Mouse (Mus musculus) heart, embryonic 16.5 days (tissue): Measurements from ENCODE around the gene Tmem108. TPM values are rescaled to one million over a fixed set of nuclear protein-coding genes. Genes with fewer than 3 reads are reported as not detected.

Experiments
- ATAC-seq: fragments of 200-750 bp; cut with Nextera tagmentation; replicated peaks from 2 replicates; pipeline ENCODE4 v1.8.0; 2017; ENCODE audit warnings: moderate number of reproducible peaks; ENCODE audit not compliant: insufficient read depth, low FRiP score; ENCODE audit errors: extremely low read depth
- H3K27ac ChIP-seq: fragments of 300-500 bp; sonication (generic); 2 replicates; pipeline ENCODE4 v1.5.1; 2014; ENCODE audit warnings: mild to moderate bottlenecking, low read length, control low read depth, moderate library complexity
- H3K27me3 ChIP-seq: fragments of 300-500 bp; sonication (generic); 2 replicates; pipeline ENCODE4 v1.6.1; 2014; ENCODE audit warnings: low read length, mixed read lengths; ENCODE audit not compliant: control insufficient read depth, insufficient read depth
- H3K36me3 ChIP-seq: fragments of 300-500 bp; sonication (generic); 2 replicates; pipeline ENCODE4 v1.6.1; 2014; ENCODE audit not compliant: control insufficient read depth, insufficient read depth
- H3K4me1 ChIP-seq: fragments of 300-500 bp; sonication (generic); 2 replicates; pipeline ENCODE4 v1.6.1; 2014; ENCODE audit warnings: low read length, mixed read lengths; ENCODE audit not compliant: control insufficient read depth, insufficient read depth
- H3K4me2 ChIP-seq: fragments of 300-500 bp; sonication (generic); 2 replicates; pipeline ENCODE4 v1.6.1; 2014; ENCODE audit warnings: low read depth, mild to moderate bottlenecking, control low read depth, low read length
- H3K4me3 ChIP-seq: fragments of 300-500 bp; sonication (generic); 2 replicates; pipeline ENCODE4 v1.5.1; 2014; ENCODE audit warnings: mild to moderate bottlenecking, control low read depth, low read length
- H3K9ac ChIP-seq: fragments of 300-500 bp; sonication (generic); 2 replicates; pipeline ENCODE4 v1.6.1; 2014; ENCODE audit warnings: low read length, control low read depth
- H3K9me3 ChIP-seq: fragments of 300-500 bp; sonication (generic); replicated peaks from 2 replicates; pipeline ENCODE4 v1.6.1; 2016; ENCODE audit warnings: low read length; ENCODE audit not compliant: control insufficient read depth
- WGBS: fragments of 180-500 bp; shearing (Covaris S2); extraction: QIAGEN DNeasy Blood & Tissue Kit; methylation state at CpG from one replicate; pipeline ENCODE4 v1.1.7; 2014; 5-methylcytosine and 5-hydroxymethylcytosine counted together
- polyA plus RNA-seq: library from polyadenylated mRNA; unstranded; fragments of >200 nt; fragmentation: Nextera tagmentation; extraction: Ambion mirVana; gene quantifications from 2 replicates; pipeline ENCODE4 v1.2.1, GENCODE M21; 2015

Tmem108 gene
- polyA plus RNA-seq, 1 experiment from 2014 or later = 44.8 TPM

DNA sequence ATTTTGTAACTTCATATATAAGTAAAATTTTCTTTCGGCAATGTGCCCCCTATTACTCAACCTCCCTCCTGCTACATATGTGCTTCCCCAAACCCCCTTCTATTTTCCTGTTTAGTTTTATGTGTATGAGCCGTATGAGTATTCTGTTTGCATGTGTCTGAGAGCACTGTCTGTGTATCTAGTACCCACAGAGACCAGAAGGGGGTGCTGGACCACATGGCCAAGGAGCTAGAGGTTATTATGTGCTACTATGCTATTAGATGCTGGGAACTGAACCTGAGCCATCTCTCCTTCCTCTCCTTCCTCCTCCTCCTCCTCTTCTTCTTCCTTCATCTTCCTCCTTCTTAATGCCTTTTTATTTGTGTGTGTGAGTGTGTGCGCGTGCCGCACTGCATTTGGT lies 59.2 kb downstream of the Tmem108 start:
- no peak overlapping the region for H3K4me2 ChIP-seq
- no peak overlapping the region for H3K27ac ChIP-seq
- H3K9ac ChIP-seq = no peak overlapping the region
- H3K27me3 ChIP-seq = no peaks in the 10 kb centered on the region
- H3K9me3 ChIP-seq = no peaks in the 10 kb centered on the region; the same call in 1 of the 2 replicates
- WGBS = 82% methylated on average over 5 of the region's 5 CpGs
- H3K36me3 ChIP-seq = 0 out of 2 replicates have a peak, but pooled peaks cover 2% of the 10 kb centered on the region
- H3K4me3 ChIP-seq = no peak overlapping the region
- no peak for ATAC-seq
- peaks cover 7% of the 10 kb centered on the region for H3K4me1 ChIP-seq

GRCm38 (mm10) chr9:103701448-103701847 lies 60.2 kb downstream of the Tmem108 start:
- Histone ChIP-seq H3K36me3 (0 out of 2 replicates have a peak, but pooled peaks cover 2% of the 10 kb centered on the region), H3K27me3 (no peaks in the 10 kb centered on the region), H3K4me1 (no peaks in the 10 kb centered on the region; the same call in 1 of the 2 replicates), H3K4me3 (no peak overlapping the region), H3K9ac (no peak overlapping the region), H3K9me3 (no peaks in the 10 kb centered on the region; the same call in 1 of the 2 replicates), H3K4me2 (no peak overlapping the region), H3K27ac (no peak overlapping the region)
- no peak for ATAC-seq
- 81% methylated on average over 4 of the region's 4 CpGs for WGBS

- no peak overlapping the region for H3K4me2 ChIP-seq
- no peaks in the 10 kb centered on the region for H3K27me3 ChIP-seq
- no peak overlapping the region for H3K9ac ChIP-seq
- H3K4me1 ChIP-seq = no peaks in the 10 kb centered on the region; the same call in 1 of the 2 replicates
- no peak for ATAC-seq
- H3K4me3 ChIP-seq = no peak overlapping the region
- H3K27ac ChIP-seq = no peak overlapping the region
- H3K36me3 ChIP-seq = no peaks in the 10 kb centered on the region
- H3K9me3 ChIP-seq = 0 out of 2 replicates have a peak, but pooled peaks cover 3% of the 10 kb centered on the region
- 40% methylated on average over 1 of the region's 1 CpGs for WGBS
These were observed 61.4 kb downstream of the Tmem108 start for GRCm38 (mm10) chr9:103700240-103700639.

DNA sequence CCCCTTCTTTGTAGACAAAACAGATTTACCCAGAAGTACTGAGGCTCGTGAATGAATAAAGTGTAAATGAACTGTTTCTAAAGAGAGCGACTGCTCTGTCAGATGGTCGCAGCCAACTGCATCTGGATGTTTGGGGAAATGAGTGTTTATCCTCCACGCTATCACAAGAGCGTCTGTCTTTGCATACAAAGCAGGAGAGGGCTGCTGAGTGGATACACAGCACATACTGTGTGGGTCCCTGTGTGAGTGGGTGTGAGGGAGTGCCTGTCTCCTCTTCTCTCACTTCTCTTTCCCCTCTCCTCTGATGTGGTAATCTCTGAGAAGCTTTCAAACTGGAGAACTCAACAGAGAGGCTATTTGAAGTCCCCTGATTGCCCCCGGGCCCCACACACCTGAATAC lies 64.7 kb downstream of the Tmem108 start:
- H3K36me3 ChIP-seq = no peaks in the 10 kb centered on the region
- no peak overlapping the region for H3K9ac ChIP-seq
- H3K4me1 ChIP-seq = peaks cover 5% of the 10 kb centered on the region
- WGBS = 43% methylated on average over 6 of the region's 6 CpGs
- no peaks in the 10 kb centered on the region for H3K27me3 ChIP-seq
- no peak overlapping the region for H3K4me3 ChIP-seq
- ATAC-seq = no peak; the same call in 1 of the 2 replicates
- H3K27ac ChIP-seq = no peak overlapping the region
- H3K4me2 ChIP-seq = no peak overlapping the region
- 0 out of 2 replicates have a peak, but pooled peaks cover 3% of the 10 kb centered on the region for H3K9me3 ChIP-seq

GRCm38 (mm10) chr9:103693826-103694225 lies 67.8 kb downstream of the Tmem108 start:
- ATAC-seq = no peak
- Histone ChIP-seq H3K27ac (no peak overlapping the region), H3K4me3 (no peak overlapping the region), H3K9me3 (0 out of 2 replicates have a peak, but pooled peaks cover 3% of the 10 kb centered on the region), H3K27me3 (no peaks in the 10 kb centered on the region), H3K4me2 (no peak overlapping the region), H3K36me3 (no peaks in the 10 kb centered on the region), H3K9ac (no peak overlapping the region), H3K4me1 (peaks cover 24% of the 10 kb centered on the region)

DNA sequence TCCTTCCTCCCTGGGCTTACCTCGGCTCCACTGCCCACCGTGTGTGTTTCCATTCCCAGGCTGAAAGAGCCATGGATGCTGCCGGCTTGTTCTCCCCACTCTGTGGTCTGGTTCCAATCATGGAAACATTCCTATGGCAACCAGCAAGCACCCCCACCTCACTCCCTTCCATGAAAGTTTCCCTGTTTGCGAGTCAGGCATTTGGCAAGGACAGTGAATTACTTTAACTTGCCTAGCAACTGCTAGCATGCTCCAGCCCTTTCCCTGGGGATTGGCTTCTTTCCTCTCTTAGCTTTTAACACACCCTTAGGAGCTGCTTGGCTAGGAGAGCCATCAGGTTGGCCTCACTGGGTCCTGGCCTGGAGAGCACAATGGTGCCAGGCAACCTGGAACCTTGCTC lies 68.9 kb downstream of the Tmem108 start:
- H3K9me3 ChIP-seq = 0 out of 2 replicates have a peak, but pooled peaks cover 3% of the 10 kb centered on the region
- H3K4me1 ChIP-seq = peaks cover 32% of the 10 kb centered on the region
- H3K36me3 ChIP-seq = no peaks in the 10 kb centered on the region
- no peak overlapping the region for H3K4me3 ChIP-seq
- no peak for ATAC-seq
- no peaks in the 10 kb centered on the region for H3K27me3 ChIP-seq
- no peak overlapping the region for H3K4me2 ChIP-seq
- H3K27ac ChIP-seq = 0 out of 2 replicates have a peak overlapping the region, but pooled peaks have one; percentile 7
- H3K9ac ChIP-seq = no peak overlapping the region
- WGBS = 42% methylated on average over 4 of the region's 4 CpGs

DNA sequence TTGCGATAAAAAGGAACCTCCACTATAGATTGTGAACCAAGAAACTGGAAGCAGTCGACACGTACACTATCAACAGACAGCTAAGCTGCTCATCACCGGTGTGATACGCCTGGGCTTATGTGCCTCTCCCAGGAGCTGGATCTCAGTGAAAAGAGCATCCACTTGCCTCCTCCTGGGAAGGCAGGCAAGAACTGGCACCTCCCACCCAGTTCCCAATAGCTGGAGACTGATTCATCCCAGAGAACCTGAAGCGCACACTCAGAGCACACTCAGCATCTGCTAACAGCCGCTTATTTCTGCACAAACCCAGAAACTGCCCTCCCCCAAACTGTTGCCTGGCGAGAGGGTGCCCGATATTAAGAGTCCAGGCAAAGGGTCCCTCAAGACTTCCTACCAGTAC lies 69.8 kb downstream of the Tmem108 start:
- no peak overlapping the region for H3K9ac ChIP-seq
- H3K27me3 ChIP-seq = no peaks in the 10 kb centered on the region
- ATAC-seq = no peak
- no peak overlapping the region for H3K4me2 ChIP-seq
- no peaks in the 10 kb centered on the region for H3K36me3 ChIP-seq
- 73% methylated on average over 9 of the region's 9 CpGs for WGBS
- H3K27ac ChIP-seq = peak overlapping the region; percentile 9; the same call in 1 of the 2 replicates
- peaks cover 36% of the 10 kb centered on the region for H3K4me1 ChIP-seq
- 0 out of 2 replicates have a peak, but pooled peaks cover 3% of the 10 kb centered on the region for H3K9me3 ChIP-seq
- H3K4me3 ChIP-seq = no peak overlapping the region

- WGBS = 29% methylated on average over 3 of the region's 3 CpGs
- Histone ChIP-seq H3K4me1 (peaks cover 42% of the 10 kb centered on the region), H3K36me3 (no peaks in the 10 kb centered on the region), H3K27me3 (no peaks in the 10 kb centered on the region), H3K9me3 (no peaks in the 10 kb centered on the region), H3K4me2 (no peak overlapping the region), H3K9ac (no peak overlapping the region), H3K27ac (peak overlapping the region; percentile 60), H3K4me3 (no peak overlapping the region)
- ATAC-seq = peak; percentile 58
These were observed 71.2 kb downstream of the Tmem108 start for GRCm38 (mm10) chr9:103690446-103690845.

- Histone ChIP-seq H3K27ac (peak overlapping the region; percentile 63), H3K36me3 (no peaks in the 10 kb centered on the region), H3K9ac (no peak overlapping the region), H3K4me3 (no peak overlapping the region), H3K4me2 (no peak overlapping the region), H3K4me1 (peaks cover 42% of the 10 kb centered on the region), H3K9me3 (no peaks in the 10 kb centered on the region), H3K27me3 (no peaks in the 10 kb centered on the region)
- WGBS = 49% methylated on average over 7 of the region's 7 CpGs
- ATAC-seq = peak; percentile 56
These were observed 71.9 kb downstream of the Tmem108 start for GRCm38 (mm10) chr9:103689697-103690096.
